Mouse (Mus musculus) lung, embryonic 16.5 days (tissue): ENCODE results near the gene Nlrp3. TPM values are rescaled to one million over a fixed set of nuclear protein-coding genes. Genes with fewer than 3 reads are reported as not detected.

Source experiments
- ATAC-seq: fragments of 200-750 bp; cut with Nextera tagmentation; 2 replicates; pipeline ENCODE4 v1.8.0; 2017; ENCODE audit warnings: low read depth, mild to moderate bottlenecking, moderate library complexity
- H3K27ac ChIP-seq: fragments of 300-500 bp; sonication (generic); 2 replicates; pipeline ENCODE4 v1.5.1; 2014; ENCODE audit warnings: mild to moderate bottlenecking, control low read depth, low read length
- H3K27me3 ChIP-seq: fragments of 300-500 bp; sonication (generic); 2 replicates; pipeline ENCODE4 v1.6.1; 2014; ENCODE audit warnings: low read depth, low read length, mixed read lengths; ENCODE audit not compliant: control insufficient read depth, insufficient read depth
- H3K36me3 ChIP-seq: fragments of 300-500 bp; sonication (generic); 2 replicates; pipeline ENCODE4 v1.6.1; 2014; ENCODE audit warnings: low read length; ENCODE audit not compliant: control insufficient read depth, insufficient read depth
- H3K4me1 ChIP-seq: fragments of 300-500 bp; sonication (generic); replicated peaks from 2 replicates; pipeline ENCODE4 v1.6.1; 2014; ENCODE audit warnings: low read length, mixed read lengths; ENCODE audit not compliant: control insufficient read depth, insufficient read depth
- H3K4me2 ChIP-seq: fragments of 300-500 bp; sonication (generic); 2 replicates; pipeline ENCODE4 v1.6.1; 2014; ENCODE audit warnings: low read depth, low read length, control low read depth
- H3K4me3 ChIP-seq: fragments of 300-500 bp; sonication (generic); 2 replicates; pipeline ENCODE4 v1.5.1; 2014; ENCODE audit warnings: mild to moderate bottlenecking, low read length, control low read depth
- H3K9ac ChIP-seq: fragments of 300-500 bp; sonication (generic); 2 replicates; pipeline ENCODE4 v1.6.1; 2014; ENCODE audit warnings: low read length, control low read depth
- H3K9me3 ChIP-seq: fragments of 300-500 bp; sonication (generic); 2 replicates; pipeline ENCODE4 v1.6.1; 2016; ENCODE audit warnings: low read length; ENCODE audit not compliant: control insufficient read depth
- WGBS: fragments of 180-500 bp; shearing (Covaris S2); extraction: QIAGEN DNeasy Blood & Tissue Kit; methylation state at CpG from one replicate; pipeline ENCODE4 v1.1.7; 2014; 5-methylcytosine and 5-hydroxymethylcytosine counted together
- polyA plus RNA-seq: library from polyadenylated mRNA; unstranded; fragments of >200 nt; fragmentation: Nextera tagmentation; extraction: Ambion mirVana; gene quantifications from 2 replicates; pipeline ENCODE4 v1.2.1, GENCODE M21; 2015

Nlrp3 gene
- polyA plus RNA-seq, 1 experiment from 2014 or later = 0.31 TPM

- 74% methylated on average over 6 of the region's 6 CpGs for whole genome bisulfite sequencing
- Histone ChIP-seq H3K4me3 (no peak within 1 kb of the TSS), H3K9ac (no peak within 1 kb of the TSS), H3K4me2 (no peak within 1 kb of the TSS), H3K4me1 (no peaks in the 10 kb centered on the region), H3K27me3 (no peaks in the 10 kb centered on the region), H3K9me3 (no peaks in the 10 kb centered on the region), H3K27ac (no peak within 1 kb of the TSS), H3K36me3 (no peaks in the 10 kb centered on the region)
- no peak for ATAC-seq
Measured at GRCm38 (mm10) chr11:59593189-59593588, 51.8 kb downstream of the Nlrp3 start, which contains the start of gene Olfr223. Gene Olfr223, minus strand, starts transcription at chr11:59593289.

GRCm38 (mm10) chr11:59596091-59596490 is 54.7 kb downstream of the Nlrp3 start:
- H3K9me3 ChIP-seq = no peaks in the 10 kb centered on the region
- ATAC-seq = no peak
- H3K27me3 ChIP-seq = no peaks in the 10 kb centered on the region
- H3K27ac ChIP-seq = no peak overlapping the region
- WGBS = 39% methylated on average over 4 of the region's 4 CpGs
- no peak overlapping the region for H3K9ac ChIP-seq
- no peaks in the 10 kb centered on the region for H3K36me3 ChIP-seq
- no peak overlapping the region for H3K4me2 ChIP-seq
- H3K4me3 ChIP-seq = no peak overlapping the region
- no peaks in the 10 kb centered on the region for H3K4me1 ChIP-seq

GRCm38 (mm10) chr11:59596950-59597349 is 55.6 kb downstream of the Nlrp3 start:
- H3K27me3 ChIP-seq = no peaks in the 10 kb centered on the region
- ATAC-seq = no peak
- H3K4me2 ChIP-seq = no peak overlapping the region
- WGBS = 76% methylated on average over 8 of the region's 8 CpGs
- no peak overlapping the region for H3K4me3 ChIP-seq
- no peaks in the 10 kb centered on the region for H3K4me1 ChIP-seq
- no peaks in the 10 kb centered on the region for H3K9me3 ChIP-seq
- H3K36me3 ChIP-seq = no peaks in the 10 kb centered on the region
- H3K9ac ChIP-seq = no peak overlapping the region
- H3K27ac ChIP-seq = no peak overlapping the region

- 50% methylated on average over 7 of the region's 7 CpGs for WGBS
- no peaks in the 10 kb centered on the region for H3K4me1 ChIP-seq
- ATAC-seq = no peak
- no peak overlapping the region for H3K9ac ChIP-seq
- H3K27me3 ChIP-seq = no peaks in the 10 kb centered on the region
- no peak overlapping the region for H3K27ac ChIP-seq
- H3K4me2 ChIP-seq = no peak overlapping the region
- no peaks in the 10 kb centered on the region for H3K36me3 ChIP-seq
- no peaks in the 10 kb centered on the region for H3K9me3 ChIP-seq
- no peak overlapping the region for H3K4me3 ChIP-seq
Measured at GRCm38 (mm10) chr11:59599211-59599610, 57.8 kb downstream of the Nlrp3 start.

- no peaks in the 10 kb centered on the region for H3K9me3 ChIP-seq
- H3K9ac ChIP-seq = no peak overlapping the region
- no peak overlapping the region for H3K4me3 ChIP-seq
- H3K27me3 ChIP-seq = no peaks in the 10 kb centered on the region
- H3K27ac ChIP-seq = no peak overlapping the region
- H3K4me2 ChIP-seq = no peak overlapping the region
- no peak for ATAC-seq
- no peaks in the 10 kb centered on the region for H3K36me3 ChIP-seq
- no peaks in the 10 kb centered on the region for H3K4me1 ChIP-seq
- 82% methylated on average over 3 of the region's 3 CpGs for WGBS
Measured at GRCm38 (mm10) chr11:59600872-59601271, 59.5 kb downstream of the Nlrp3 start.

- 36% methylated on average over 1 of the region's 1 CpGs for WGBS
- H3K27ac ChIP-seq = no peak overlapping the region
- no peaks in the 10 kb centered on the region for H3K27me3 ChIP-seq
- H3K4me3 ChIP-seq = no peak overlapping the region
- ATAC-seq = no peak
- H3K9me3 ChIP-seq = no peaks in the 10 kb centered on the region
- no peak overlapping the region for H3K4me2 ChIP-seq
- no peak overlapping the region for H3K9ac ChIP-seq
- H3K36me3 ChIP-seq = no peaks in the 10 kb centered on the region
- no peaks in the 10 kb centered on the region for H3K4me1 ChIP-seq
Measured at GRCm38 (mm10) chr11:59602287-59602686, 60.9 kb downstream of the Nlrp3 start.

GRCm38 (mm10) chr11:59611646-59612045 is 70.3 kb downstream of the Nlrp3 start:
- no peak overlapping the region for H3K9ac ChIP-seq
- no peak overlapping the region for H3K4me2 ChIP-seq
- H3K9me3 ChIP-seq = no peaks in the 10 kb centered on the region
- no peak overlapping the region for H3K27ac ChIP-seq
- no peak for ATAC-seq
- 49% methylated on average over 5 of the region's 5 CpGs for WGBS
- H3K36me3 ChIP-seq = no peaks in the 10 kb centered on the region
- no peak overlapping the region for H3K4me3 ChIP-seq
- H3K27me3 ChIP-seq = no peaks in the 10 kb centered on the region
- no peaks in the 10 kb centered on the region for H3K4me1 ChIP-seq

GRCm38 (mm10) chr11:59614120-59614519 is 72.8 kb downstream of the Nlrp3 start:
- H3K36me3 ChIP-seq = no peaks in the 10 kb centered on the region
- no peaks in the 10 kb centered on the region for H3K4me1 ChIP-seq
- no peak overlapping the region for H3K27ac ChIP-seq
- 15% methylated on average over 4 of the region's 4 CpGs for WGBS
- no peaks in the 10 kb centered on the region for H3K9me3 ChIP-seq
- no peak overlapping the region for H3K4me3 ChIP-seq
- ATAC-seq = 0 out of 2 replicates have a peak, but pooled peaks have one; percentile 47
- H3K9ac ChIP-seq = no peak overlapping the region
- H3K27me3 ChIP-seq = no peaks in the 10 kb centered on the region
- no peak overlapping the region for H3K4me2 ChIP-seq
